Mouse (Mus musculus) frontal cortex, adult 2 months (tissue): Measurements from ENCODE around the gene Filip1l. TPM values are rescaled to one million over a fixed set of nuclear protein-coding genes. Genes with fewer than 3 reads are reported as not detected.

Experiments used
- DNase-seq, 2 experiments: peaks; one replicate each; pipeline ENCODE4 v3.0.0; 2022; ENCODE audit warnings: low spot score in 1 of 2; ENCODE audit errors: extremely low spot score in 1 of 2
- polyA plus RNA-seq: library from polyadenylated mRNA; depleted of rRNA; stranded (reverse); fragments of >200 nt; gene quantifications from 2 replicates; pipeline ENCODE4 v1.2.3, GENCODE M21; 2012

Gene Filip1l
- polyA plus RNA-seq, 1 experiment = 10.9 TPM

GRCm38 (mm10) chr16:57353166-57353721, 351 bp downstream of the Filip1l start:
- no peak for DNase-seq

GRCm38 (mm10) chr16:57353932-57354331, 1.0 kb downstream of the Filip1l start:
- no peak for DNase-seq

GRCm38 (mm10) chr16:57356454-57356853, 3.6 kb downstream of the Filip1l start:
- DNase-seq = no peak

- DNase-seq = no peak
Measured at GRCm38 (mm10) chr16:57357011-57357410, 4.1 kb downstream of the Filip1l start.

GRCm38 (mm10) chr16:57359251-57359650, 6.4 kb downstream of the Filip1l start:
- peak; percentile 62 to 75 for DNase-seq

- DNase-seq = no peak
Measured at GRCm38 (mm10) chr16:57360785-57361184, 7.9 kb downstream of the Filip1l start.

GRCm38 (mm10) chr16:57362679-57363401, 9.9 kb downstream of the Filip1l start:
- DNase-seq = peak in 1 of 2 experiments; percentile 58

- DNase-seq = no peak
Measured at GRCm38 (mm10) chr16:57364498-57364897, 11.6 kb downstream of the Filip1l start.

GRCm38 (mm10) chr16:57366141-57366540, 13.2 kb downstream of the Filip1l start:
- DNase-seq = no peak

GRCm38 (mm10) chr16:57366941-57367694, 14.2 kb downstream of the Filip1l start:
- no peak for DNase-seq

GRCm38 (mm10) chr16:57369846-57370496, 17.1 kb downstream of the Filip1l start:
- DNase-seq = no peak

GRCm38 (mm10) chr16:57372156-57372555, 19.3 kb downstream of the Filip1l start:
- DNase-seq = no peak

- no peak for DNase-seq
Measured at GRCm38 (mm10) chr16:57375248-57375837, 22.4 kb downstream of the Filip1l start.

GRCm38 (mm10) chr16:57378631-57379330, 25.9 kb downstream of the Filip1l start:
- DNase-seq = no peak

GRCm38 (mm10) chr16:57383266-57383971, 30.5 kb downstream of the Filip1l start:
- no peak for DNase-seq

- no peak for DNase-seq
Measured at GRCm38 (mm10) chr16:57384274-57384673, 31.4 kb downstream of the Filip1l start.

- DNase-seq = peak; percentile 82 to 87
Measured at GRCm38 (mm10) chr16:57389566-57390251, 36.8 kb downstream of the Filip1l start.

GRCm38 (mm10) chr16:57391171-57391570, 38.3 kb downstream of the Filip1l start:
- DNase-seq = peak; percentile 92 to 94

GRCm38 (mm10) chr16:57392461-57392860, 39.6 kb downstream of the Filip1l start:
- DNase-seq = no peak
